Mouse (Mus musculus) liver, embryonic 14.5 days (tissue): Measurements from ENCODE around the gene Dennd1a.

Experiments used
- CTCF ChIP-seq: IDR thresholded peaks from 2 replicates; pipeline ENCODE4 v1.5.1; 2016; ENCODE audit warnings: antibody characterized with exemption, low read depth, control low read depth
- EP300 ChIP-seq: IDR thresholded peaks from 2 replicates; pipeline ENCODE4 v1.6.1; 2016; ENCODE audit warnings: antibody characterized with exemption, low read depth

DNA sequence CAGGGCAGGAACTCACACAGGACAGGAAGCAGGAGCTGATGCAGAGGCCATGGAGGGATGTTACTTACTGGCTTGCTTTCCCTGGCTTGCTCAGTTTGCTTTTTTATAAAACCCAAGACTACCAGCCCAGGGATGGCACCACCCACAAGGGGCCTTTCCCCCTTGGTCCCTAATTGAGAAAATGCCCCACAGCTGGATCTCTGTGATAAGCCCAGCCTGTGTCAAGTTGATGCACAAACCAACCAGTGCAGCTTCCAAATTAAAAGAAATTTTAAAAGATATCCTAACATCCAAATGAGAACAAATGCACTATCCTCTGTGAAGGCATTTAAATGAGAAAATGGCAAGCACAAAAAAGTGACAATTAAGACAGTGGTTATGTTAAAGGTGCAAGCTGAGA lies 95.6 kb downstream of the Dennd1a start:
- TF ChIP-seq CTCF (no peak), EP300 (peak; percentile 73)
